ENCODE assay signal across 14 mouse cellular contexts in the genomic region with DNA sequence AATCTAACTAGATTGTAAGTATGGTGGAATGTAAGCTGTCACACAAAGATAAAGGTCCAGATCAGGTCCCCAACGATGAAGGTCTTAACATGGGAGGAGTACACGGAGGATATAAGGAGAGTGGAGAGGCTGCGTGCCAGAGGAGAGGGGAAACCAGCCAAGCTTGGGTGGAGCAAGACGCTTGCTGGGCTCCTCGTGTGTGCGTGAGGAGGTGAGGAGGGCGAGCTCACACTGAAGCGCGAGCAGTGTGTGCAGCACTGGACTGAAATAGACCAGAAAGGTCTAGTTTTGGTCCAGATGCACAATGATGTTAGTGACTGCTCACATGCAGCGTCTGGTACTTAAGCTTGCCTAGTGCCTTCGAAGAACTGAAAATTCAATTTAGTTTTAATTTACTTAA.
"Had no signal": no experiment of that assay in that cellular context is flagged by ENCODE, and none has a peak within 500 bp of the region (broad histone marks: within the 10 kb centered on the region; RNA-seq: fewer than 3 reads in every experiment).

No protein-coding gene starts in this region.

- H3K9me3 ChIP-seq: intestine, embryonic 15.5 days; kidney, embryonic 15.5 days; liver, embryonic 13.5 days; midbrain, embryonic 13.5 days had no signal

- H3K27ac ChIP-seq: intestine, embryonic 15.5 days; kidney, embryonic 15.5 days; liver, embryonic 13.5 days; macrophage; midbrain, embryonic 13.5 days had no signal

- H3K4me2 ChIP-seq: intestine, embryonic 15.5 days; kidney, embryonic 15.5 days; liver, embryonic 13.5 days; midbrain, embryonic 13.5 days had no signal

- H3K4me1 ChIP-seq: intestine, embryonic 15.5 days; liver, embryonic 13.5 days; midbrain, embryonic 13.5 days had no signal

- H3K27me3 ChIP-seq: intestine, embryonic 15.5 days; kidney, embryonic 15.5 days; liver, embryonic 13.5 days; midbrain, embryonic 13.5 days had no signal

- DNase-seq: kidney, adult 2 months; kidney, postnatal 25 days; layer of hippocampus, adult 9-11 months; layer of hippocampus, postnatal 36 days; liver, embryonic 13.5 days; liver, postnatal 0 days; lung, postnatal 14 days; right cerebral cortex, postnatal 14 days; thymus, adult 2 months; thymus, postnatal 36 days had no signal

- H3K9ac ChIP-seq: intestine, embryonic 15.5 days; kidney, embryonic 15.5 days; liver, embryonic 13.5 days; liver, postnatal 0 days; midbrain, embryonic 13.5 days had no signal

- H3K36me3 ChIP-seq: intestine, embryonic 15.5 days had no signal

- ATAC-seq: intestine, embryonic 15.5 days; liver, postnatal 0 days; midbrain, embryonic 13.5 days had no signal

- H3K4me3 ChIP-seq: intestine, embryonic 15.5 days; kidney, embryonic 15.5 days; liver, embryonic 13.5 days; midbrain, embryonic 13.5 days had no signal
